Mouse (Mus musculus): ENCODE measurements around the gene Adgra1. TPM values are rescaled to one million over a fixed set of nuclear protein-coding genes. Genes with fewer than 3 reads are reported as not detected.

Gene Adgra1
- not detected for polyA plus RNA-seq (2017; shearing (Covaris generic))

DNA sequence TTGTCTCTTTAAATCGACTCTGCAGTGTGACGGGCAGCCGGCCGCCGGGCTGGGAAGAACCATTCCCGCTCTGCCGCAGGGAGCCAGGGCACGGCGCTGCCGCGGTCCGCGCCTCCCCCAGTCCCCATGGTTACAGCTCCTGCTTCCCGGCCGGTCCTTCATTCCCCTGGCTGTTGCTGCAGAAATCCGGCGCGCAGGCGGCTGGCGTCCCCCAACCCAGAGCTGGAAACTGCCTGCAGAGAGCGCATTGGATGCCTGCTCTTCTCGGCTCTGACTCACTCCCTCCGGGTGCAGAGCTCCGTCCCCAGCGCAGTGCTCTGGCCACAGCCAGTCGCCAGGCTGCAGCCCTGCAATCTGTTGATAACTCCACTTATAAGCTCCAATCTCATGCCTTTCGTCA is at the start of gene Adgra1:
TSS of gene Adgra1 (plus strand) at position 139 of the 400 bp plus-strand sequence.

GRCm38 (mm10) chr7:139894655-139895557 is 60.9 kb downstream of the Adgra1 start, which contains the start of gene Kndc1:
Gene Kndc1 (plus strand): TSS chr7:139894696.

Other genes starting within 250 kb of the Adgra1 start
- gene Cfap46, start 150.4 kb upstream of the Adgra1 start, polyA plus RNA-seq (2017; shearing (Covaris generic)): under 1 TPM in 1 of 2 experiments, not detected in 1; 0.34 TPM
- under 1 TPM; 0.31 to 0.74 TPM for gene Kndc1, start 60.5 kb downstream of the Adgra1 start, polyA plus RNA-seq (2017; shearing (Covaris generic))
- gene Utf1, start 109.6 kb downstream of the Adgra1 start, polyA plus RNA-seq (2017; shearing (Covaris generic)): 1 to 10 TPM; 1.6 to 2.6 TPM
- gene 6430531B16Rik, start 144.6 kb downstream of the Adgra1 start, polyA plus RNA-seq (2017; shearing (Covaris generic)): under 1 TPM; 0.22 to 0.44 TPM
- 10 to 100 TPM; 20.5 to 21.8 TPM for gene Adam8, start 158.4 kb downstream of the Adgra1 start, polyA plus RNA-seq (2017; shearing (Covaris generic))
- gene Zfp511, start 202.2 kb downstream of the Adgra1 start, polyA plus RNA-seq (2017; shearing (Covaris generic)): 10 to 100 TPM; 46.4 to 48.1 TPM
- 10 to 100 TPM; 29.9 to 32.9 TPM for gene Tubgcp2, start 202.5 kb downstream of the Adgra1 start, polyA plus RNA-seq (2017; shearing (Covaris generic))
- not detected for gene Msx3, start 214.9 kb downstream of the Adgra1 start, polyA plus RNA-seq (2017; shearing (Covaris generic))
- gene Caly, start 248.4 kb downstream of the Adgra1 start, polyA plus RNA-seq (2017; shearing (Covaris generic)): not detected